Mouse (Mus musculus) heart, postnatal 0 days (tissue): ENCODE measurements around the gene Nodal.

Experiments used
- CTCF ChIP-seq: IDR thresholded peaks from 2 replicates; pipeline ENCODE4 v1.5.1; 2016; ENCODE audit warnings: antibody characterized with exemption, control low read depth, low read depth
- EP300 ChIP-seq: IDR thresholded peaks from 2 replicates; pipeline ENCODE4 v1.6.1; 2016; ENCODE audit warnings: antibody characterized with exemption, low read depth

GRCm38 (mm10) chr10:61381823-61382222 is 35.9 kb upstream of the Nodal start:
- TF ChIP-seq CTCF (no peak), EP300 (no peak)
